Mouse (Mus musculus) kidney, postnatal 14 days (tissue): ENCODE measurements around the gene Nup43.

ENCODE experiments used
- DNase-seq: peaks from one replicate; pipeline ENCODE4 v3.0.0; 2022; ENCODE audit warnings: mixed read lengths

The Nup43 gene

GRCm38 (mm10) chr10:7686902-7687301 lies 19.6 kb downstream of the Nup43 start:
- DNase-seq = no peak

- no peak for DNase-seq
Measured at GRCm38 (mm10) chr10:7695286-7695685, 28.0 kb downstream of the Nup43 start.

GRCm38 (mm10) chr10:7700120-7700519 lies 32.8 kb downstream of the Nup43 start:
- DNase-seq = no peak

GRCm38 (mm10) chr10:7702586-7702985 lies 35.3 kb downstream of the Nup43 start:
- no peak for DNase-seq

- no peak for DNase-seq
Measured at GRCm38 (mm10) chr10:7710121-7710520, 42.8 kb downstream of the Nup43 start.

- no peak for DNase-seq
Measured at GRCm38 (mm10) chr10:7712506-7712905, 45.2 kb downstream of the Nup43 start.

GRCm38 (mm10) chr10:7715056-7715455 lies 47.8 kb downstream of the Nup43 start:
- DNase-seq = no peak

- DNase-seq = peak; percentile 97
Measured at GRCm38 (mm10) chr10:7725751-7726500, 58.6 kb downstream of the Nup43 start, which contains the start of gene Katna1. Gene Katna1 (plus strand): TSS chr10:7726000.

- no peak for DNase-seq
Measured at GRCm38 (mm10) chr10:7726501-7726812, 59.2 kb downstream of the Nup43 start.

GRCm38 (mm10) chr10:7727011-7727410 lies 59.7 kb downstream of the Nup43 start:
- no peak for DNase-seq
